In genomic region chr12:52664944-52665343, GRCm38 (mm10) we compare ENCODE assay signal across 29 mouse cellular contexts. TPM values are rescaled to one million over a fixed set of nuclear protein-coding genes. Genes with fewer than 3 reads are reported as not detected.
DNase-seq lines count a peak whose midpoint lies in the region; ATAC-seq and TF ChIP-seq lines count a peak whose summit lies in the region.
"Had no signal": no experiment of that assay in that cellular context is flagged by ENCODE, and none has a peak within 500 bp of the region (broad histone marks: within the 10 kb centered on the region; RNA-seq: fewer than 3 reads in every experiment).

No protein-coding gene starts in this region.

- TF ChIP-seq RAD21 in MEL (IDR thresholded peaks at IDR 0.05; ENCODE audit: low read depth, low read length): no peak

- no peak overlapping the region for H3K4me3 ChIP-seq in MEL (ENCODE audit: control insufficient read depth in 1 of 2, insufficient read depth in 1 of 2, low read depth in 2 of 2, low read length in 2 of 2)
- H3K4me3 ChIP-seq in heart, adult 2 months: no peak overlapping the region
- no peak overlapping the region for H3K4me3 ChIP-seq in forebrain, embryonic 11.5 days (ENCODE audit: low read depth, low read length)
- H3K4me3 ChIP-seq: embryonic facial prominence, embryonic 10.5 days; embryonic facial prominence, embryonic 13.5 days; erythroblast, embryonic 14.5 days; forebrain, embryonic 13.5 days; heart, embryonic 12.5 days; heart, embryonic 15.5 days; hindbrain, embryonic 10.5 days; hindbrain, embryonic 13.5 days; intestine, embryonic 15.5 days had no signal

- ATAC-seq in forebrain, embryonic 11.5 days (replicated peaks; ENCODE audit: low FRiP score): no peak
- ATAC-seq: forebrain, embryonic 13.5 days; forebrain, embryonic 16.5 days; hindbrain, embryonic 16.5 days; intestine, embryonic 15.5 days; Patski had no signal

- peaks cover 0 to 16% of the 10 kb centered on the region in 2 experiments; a peak in 2 of 4 replicates for H3K36me3 ChIP-seq in MEL (ENCODE audit: control insufficient read depth in 1 of 2, insufficient read depth in 2 of 2, low read length in 2 of 2)
- H3K36me3 ChIP-seq in heart, adult 2 months (ENCODE audit: control insufficient read depth, insufficient read depth, low read length): no peaks in the 10 kb centered on the region
- H3K36me3 ChIP-seq in forebrain, embryonic 11.5 days (ENCODE audit: control insufficient read depth, insufficient read depth, low read length): no peaks in the 10 kb centered on the region
- H3K36me3 ChIP-seq: embryonic facial prominence, embryonic 10.5 days; embryonic facial prominence, embryonic 13.5 days; heart, embryonic 12.5 days; heart, embryonic 15.5 days; hindbrain, embryonic 10.5 days; hindbrain, embryonic 13.5 days; intestine, embryonic 15.5 days had no signal

- no peak overlapping the region for H3K4me2 ChIP-seq in forebrain, embryonic 11.5 days (ENCODE audit: low read depth, low read length, severe bottlenecking)
- H3K4me2 ChIP-seq: embryonic facial prominence, embryonic 13.5 days; forebrain, embryonic 13.5 days; heart, embryonic 12.5 days; heart, embryonic 15.5 days; hindbrain, embryonic 13.5 days; intestine, embryonic 15.5 days had no signal

- no peak overlapping the region for H3K27ac ChIP-seq in MEL (ENCODE audit: control insufficient read depth, low read depth, low read length)
- H3K27ac ChIP-seq in heart, adult 2 months: no peak overlapping the region
- H3K27ac ChIP-seq in forebrain, embryonic 11.5 days (ENCODE audit: low read depth, low read length): no peak overlapping the region
- H3K27ac ChIP-seq: embryonic facial prominence, embryonic 10.5 days; embryonic facial prominence, embryonic 13.5 days; forebrain, embryonic 13.5 days; heart, embryonic 15.5 days; hindbrain, embryonic 10.5 days; hindbrain, embryonic 13.5 days; intestine, embryonic 15.5 days had no signal

- intact Hi-C loops in heart, adult 2 months (cut with DNase I): no loop called here

- H3K79me2 ChIP-seq in MEL (ENCODE audit: control insufficient read depth, insufficient read depth, low read length, poor library complexity): no peaks in the 10 kb centered on the region
- no peaks in the 10 kb centered on the region for H3K79me2 ChIP-seq in heart, adult 2 months (replicated peaks; ENCODE audit: control insufficient read depth, insufficient read depth, low read length)

- no peaks in the 10 kb centered on the region for H3K9me3 ChIP-seq in MEL (replicated peaks; ENCODE audit: insufficient read depth, low read length)
- H3K9me3 ChIP-seq in forebrain, embryonic 11.5 days (ENCODE audit: control insufficient read depth, low read length): no peaks in the 10 kb centered on the region
- H3K9me3 ChIP-seq: embryonic facial prominence, embryonic 10.5 days; embryonic facial prominence, embryonic 13.5 days; forebrain, embryonic 13.5 days; heart, embryonic 12.5 days; heart, embryonic 15.5 days; hindbrain, embryonic 10.5 days; hindbrain, embryonic 13.5 days; intestine, embryonic 15.5 days had no signal

- H3K4me1 ChIP-seq in MEL (ENCODE audit: control insufficient read depth in 1 of 2, insufficient read depth in 2 of 2, low read length in 2 of 2): peaks cover 0 to 20% of the 10 kb centered on the region in 2 experiments
- H3K4me1 ChIP-seq in heart, adult 2 months (ENCODE audit: control insufficient read depth, insufficient read depth, low read length): no peaks in the 10 kb centered on the region
- no peaks in the 10 kb centered on the region for H3K4me1 ChIP-seq in forebrain, embryonic 11.5 days (replicated peaks; ENCODE audit: control insufficient read depth, insufficient read depth, low read length)
- H3K4me1 ChIP-seq: embryonic facial prominence, embryonic 10.5 days; embryonic facial prominence, embryonic 13.5 days; forebrain, embryonic 13.5 days; heart, embryonic 12.5 days; heart, embryonic 15.5 days; hindbrain, embryonic 10.5 days; hindbrain, embryonic 13.5 days; intestine, embryonic 15.5 days had no signal

- TF ChIP-seq EP300 in MEL (IDR thresholded peaks at IDR 0.05; ENCODE audit: low read depth in 1 of 2, low read length in 2 of 2): peak; percentile 44 to 49; a peak in 3 of 4 replicates
- no peak for TF ChIP-seq EP300 in heart, adult 2 months (IDR thresholded peaks at IDR 0.05; ENCODE audit: insufficient read depth, low read depth, low read length)

- DNase-seq in adrenal gland, postnatal 14 days: peak; percentile 17
- no peak for DNase-seq in adrenal gland, postnatal 4 days (ENCODE audit: low spot score in 2 of 2)
- DNase-seq in MEL (ENCODE audit: low read depth, low spot score): peak; percentile 62
- peak; percentile 7 to 33 for DNase-seq in adrenal gland, postnatal 36 days
- DNase-seq in heart, adult 2 months: no peak
- no peak for DNase-seq in forebrain, embryonic 11.5 days (ENCODE audit: low spot score)
- DNase-seq: cerebellum, adult 11-12 months; cerebellum, adult 8-10 months; cerebellum, postnatal 10 days; cerebellum, postnatal 36 days; embryo, embryonic 11 days; gastrocnemius, postnatal 10 days; gastrocnemius, postnatal 36 days; heart, adult 11 months; heart, postnatal 10 days; heart, postnatal 36 days; kidney, adult 11 months had no signal

- TF ChIP-seq CTCF in MEL (IDR thresholded peaks at IDR 0.05 in 2 of 3, conservative IDR thresholded peaks at IDR 0.05 in 1 of 3; ENCODE audit: control insufficient read depth in 1 of 3, insufficient read depth in 1 of 3, low read depth in 2 of 3, low read length in 3 of 3, poor library complexity in 1 of 3, severe bottlenecking in 1 of 3): no peak
- no peak for TF ChIP-seq CTCF in heart, adult 2 months (IDR thresholded peaks at IDR 0.05)

- WGBS in heart, adult 2 months: 46% methylated on average over 5 of the region's 5 CpGs
- WGBS in forebrain, embryonic 11.5 days: 88% methylated on average over 5 of the region's 5 CpGs

- TF ChIP-seq POLR2A in MEL (IDR thresholded peaks at IDR 0.05; ENCODE audit: control insufficient read depth in 1 of 2, insufficient read depth in 1 of 2, low read depth in 1 of 2, low read length in 2 of 2, poor library complexity in 1 of 2): no peak
- no peak for TF ChIP-seq POLR2A in heart, adult 2 months (IDR thresholded peaks at IDR 0.05; ENCODE audit: insufficient read depth, low read depth, low read length)

- no peak overlapping the region for H3K9ac ChIP-seq in MEL (ENCODE audit: control insufficient read depth, low read depth, low read length, poor library complexity, severe bottlenecking)
- no peak overlapping the region for H3K9ac ChIP-seq in heart, adult 2 months (ENCODE audit: low read depth, low read length)
- no peak overlapping the region for H3K9ac ChIP-seq in forebrain, embryonic 11.5 days (ENCODE audit: low read length)
- H3K9ac ChIP-seq: embryonic facial prominence, embryonic 13.5 days; forebrain, embryonic 13.5 days; heart, embryonic 12.5 days; heart, embryonic 15.5 days; hindbrain, embryonic 13.5 days; intestine, embryonic 15.5 days had no signal

- H3K27me3 ChIP-seq in MEL (ENCODE audit: control insufficient read depth in 1 of 2, insufficient read depth in 2 of 2, low read length in 2 of 2): no peaks in the 10 kb centered on the region
- no peaks in the 10 kb centered on the region for H3K27me3 ChIP-seq in heart, adult 2 months (ENCODE audit: control insufficient read depth, insufficient read depth, low read length)
- H3K27me3 ChIP-seq in forebrain, embryonic 11.5 days (ENCODE audit: control insufficient read depth, insufficient read depth, low read length): no peaks in the 10 kb centered on the region
- H3K27me3 ChIP-seq: forebrain, embryonic 13.5 days; heart, embryonic 12.5 days; heart, embryonic 15.5 days; hindbrain, embryonic 13.5 days; intestine, embryonic 15.5 days; Patski had no signal

TF ChIP-seq in MEL, 35 proteins besides CTCF, POLR2A, EP300 and RAD21:
- TF ChIP-seq MYC (IDR thresholded peaks at IDR 0.05; ENCODE audit: low read depth, low read length): 0 out of 2 replicates have a peak, but pooled peaks have one; percentile 35
- 0 out of 2 replicates have a peak, but pooled peaks have one; percentile 32 for TF ChIP-seq JUND (IDR thresholded peaks at IDR 0.05; ENCODE audit: low read depth, low read length)
- TF ChIP-seq SIN3A (IDR thresholded peaks at IDR 0.05; ENCODE audit: low read length): peak; percentile 33; the same call in 1 of the 2 replicates
- TF ChIP-seq E2F4 (IDR thresholded peaks at IDR 0.05; ENCODE audit: borderline replicate concordance, low read depth, low read length): no peak
- TF ChIP-seq MAZ (IDR thresholded peaks at IDR 0.05; ENCODE audit: low read depth, low read length): no peak
- TF ChIP-seq CHD2 (IDR thresholded peaks at IDR 0.05; ENCODE audit: low read length): no peak; the same call in 1 of the 2 replicates

RNA-seq across cellular contexts. Expression of gene Akap6, which starts 34.2 kb away (rescaled TPM):
- total RNA-seq in adrenal gland, postnatal 14 days (2021): 2.2 and 3.7 TPM in 2 replicates
- 1 to 10 TPM; 8.4 to 9.2 TPM for total RNA-seq in adrenal gland, postnatal 4 days (2021)
- under 0.01 TPM in 1 of 2 replicates, not detected in the other for total RNA-seq in MEL (2012; rRNA removed)
- polyA plus RNA-seq in MEL (2012; ENCODE audit: insufficient read depth in 1 of 2, insufficient read length in 2 of 2, low read depth in 1 of 2, low replicate concordance in 2 of 2, missing spikeins in 1 of 2): not detected
- total RNA-seq in adrenal gland, postnatal 36 days (2021): 1 to 10 TPM; 2.1 TPM
- 100 to 1,000 TPM in 1 of 2 experiments, 10 to 100 TPM in 1; 94.6 to 100 TPM for total RNA-seq in heart, adult 2 months (2021)
- 14.1 and 29.1 TPM in 2 replicates for polyA plus RNA-seq in heart, adult 2 months (2012; rRNA removed)
- polyA plus RNA-seq in forebrain, embryonic 11.5 days (2014; fragmentation: Nextera tagmentation; extraction: Ambion mirVana): 11.6 and 13.2 TPM in 2 replicates
- polyA plus RNA-seq: erythroblast, embryonic 14.5 days had no signal

Comparison
In these comparisons a context has a peak if more than half of its experiments do, and no peak if none do; other contexts are left out.
1. DNase-seq: peak in adrenal gland, postnatal 14 days (single experiment), MEL (single experiment) and adrenal gland, postnatal 36 days (2 of 2); none in adrenal gland, postnatal 4 days (0 of 2), heart, adult 2 months (0 of 2) and forebrain, embryonic 11.5 days (single experiment).
2. RNA of gene Akap6, which starts 34.2 kb away (total RNA-seq): 94.6 to 100 TPM in heart, adult 2 months; 8.4 to 9.2 TPM in adrenal gland, postnatal 4 days, 2.2 to 3.7 TPM in adrenal gland, postnatal 14 days, 2.1 TPM in adrenal gland, postnatal 36 days and under 0.01 TPM in MEL; every median in the first group is over 4 times any median in the second.